Mouse (Mus musculus): ENCODE data around the gene Zfp128. TPM values are rescaled to one million over a fixed set of nuclear protein-coding genes. Genes with fewer than 3 reads are reported as not detected.

The Zfp128 gene
- 3.5 TPM in 2 replicates for polyA plus RNA-seq (2021; fragmentation: Nextera tagmentation)
- long read RNA-seq, experiment 1, transcript Zfp128-202 (4 exons, 3,834 nt), result major isoform, 9 of 11 reads
- long read RNA-seq, experiment 1, partial matches to known transcripts, result 2 of 11 reads
- long read RNA-seq, experiment 1, other reads (novel, unspliced or antisense), result 0 of 11 reads
- long read RNA-seq, experiment 2, transcript Zfp128-202 (4 exons, 3,834 nt), result major isoform, 32 of 35 reads
- long read RNA-seq, experiment 2, partial matches to known transcripts, result 1 of 35 reads
- long read RNA-seq, experiment 2, other reads (novel, unspliced or antisense), result 2 of 35 reads

GRCm38 (mm10) chr7:12880911-12881660 is at the start of gene Zfp128:
Zfp128 (plus strand) TSS chr7:12881177.

DNA sequence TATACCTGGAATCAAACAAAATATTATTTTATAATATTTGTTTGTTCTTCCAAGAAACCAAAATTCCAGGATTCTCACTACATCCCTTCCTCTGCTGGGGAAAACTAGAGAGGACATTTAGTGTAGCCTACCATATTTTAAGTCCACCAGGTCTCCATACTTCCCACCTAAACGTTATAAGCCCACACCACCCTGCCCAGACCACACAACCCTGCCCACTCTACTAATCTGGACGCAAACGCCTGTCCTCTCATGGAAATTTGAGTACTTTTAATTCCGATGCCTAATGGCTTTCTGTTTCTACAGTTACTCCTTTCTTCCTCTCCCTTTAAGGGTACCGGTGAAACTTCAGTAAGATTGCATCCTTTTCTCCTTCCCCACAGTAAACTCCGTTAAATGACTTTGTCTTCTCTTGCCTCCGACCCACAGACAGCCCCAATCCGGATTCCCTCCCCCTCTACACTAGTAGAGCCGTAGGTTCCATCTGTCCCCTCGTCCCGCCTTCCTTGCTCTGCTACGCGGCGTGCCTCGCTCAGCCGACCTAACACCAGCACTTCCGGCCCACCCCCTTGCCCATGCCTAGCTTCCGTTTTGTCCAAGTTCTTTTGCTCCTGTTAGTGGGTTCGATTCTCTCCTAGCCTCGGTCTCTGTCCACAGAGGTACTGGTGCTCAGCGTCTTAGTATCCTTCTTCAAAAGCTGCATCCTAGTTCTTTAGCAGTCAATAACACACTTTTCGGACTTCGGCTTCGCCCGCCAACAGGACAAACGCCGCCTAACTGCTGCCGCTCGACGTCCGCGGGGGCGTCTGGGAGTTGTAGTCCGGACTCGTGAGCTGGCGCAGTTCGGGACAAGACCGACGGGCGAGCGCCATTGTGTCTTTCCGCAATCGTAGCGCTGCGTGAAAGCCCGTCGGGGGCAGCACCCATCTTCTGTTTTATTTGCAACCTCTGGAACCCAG is 46.5 kb upstream of the Zfp128 start, which contains the start of gene Zfp110:
Zfp110 (plus strand) TSS at position 600 of the 959 bp plus-strand sequence.

GRCm38 (mm10) chr7:12897655-12898410 is 16.9 kb downstream of the Zfp128 start, which contains the start of gene Zscan22:
Zscan22 (plus strand) TSS chr7:12897815.

DNA sequence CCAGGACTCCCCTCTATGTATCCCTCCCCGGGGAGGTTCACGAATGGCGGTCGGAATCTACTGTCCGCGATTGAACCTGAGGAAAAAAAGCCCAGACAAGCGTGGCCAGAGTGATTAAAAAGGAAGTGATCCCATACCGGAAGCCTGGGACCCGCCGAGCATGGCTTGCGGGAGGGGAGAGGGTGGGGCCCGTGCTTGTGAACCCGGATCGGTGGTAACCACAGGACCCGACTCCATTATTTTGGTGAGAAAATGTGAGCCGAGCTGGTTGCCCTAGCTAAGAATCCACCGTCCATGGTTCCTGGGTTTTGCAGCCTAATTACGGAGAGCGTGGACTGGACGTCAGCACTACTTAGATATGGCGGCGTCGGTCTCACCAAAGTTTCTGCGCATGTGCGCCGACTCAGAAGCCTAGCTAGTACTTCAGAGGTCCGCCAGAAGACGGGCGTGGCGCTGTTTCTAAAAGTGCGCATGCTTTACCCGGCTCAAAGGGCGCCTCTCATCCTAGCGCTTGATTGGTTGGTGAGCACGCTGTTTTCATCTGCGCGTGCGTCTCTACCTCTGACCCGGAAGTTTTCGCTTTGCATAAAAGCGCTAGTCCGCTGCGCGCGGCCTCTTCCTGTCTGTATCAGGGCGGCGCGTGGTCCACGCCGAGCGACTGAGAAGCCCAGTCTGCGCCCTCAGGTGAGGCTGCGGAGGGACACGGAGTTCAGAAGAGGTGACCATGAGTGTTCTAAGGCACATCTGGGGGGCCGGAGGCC is 40.9 kb downstream of the Zfp128 start, which contains the start of gene Rps5:
Rps5 (plus strand) TSS at position 586 of the 761 bp plus-strand sequence.

DNA sequence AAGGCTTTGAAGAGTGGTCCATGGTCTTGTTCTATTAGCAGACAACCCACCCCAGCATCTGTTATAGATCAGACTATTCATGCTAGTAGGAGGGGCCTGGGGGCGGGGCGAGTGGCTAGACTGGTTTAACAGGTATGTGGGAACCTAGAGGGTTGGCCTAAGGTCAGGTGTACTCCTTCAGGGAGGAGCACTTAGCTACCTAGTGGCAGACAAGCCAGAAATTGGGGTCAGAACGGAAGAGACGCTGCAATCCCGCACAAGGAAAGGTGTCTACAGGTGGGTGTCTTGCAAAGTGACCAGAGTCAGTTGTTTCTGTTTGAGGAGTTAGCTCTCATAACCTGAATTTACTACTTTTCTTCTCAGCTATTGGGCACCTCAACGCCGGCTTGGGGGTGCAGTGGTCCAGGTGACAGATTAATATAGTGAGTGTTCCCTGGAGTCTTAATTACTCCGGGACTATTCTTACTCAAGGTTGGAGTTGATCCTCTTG is 46.3 kb downstream of the Zfp128 start, which contains the start of gene Rnf225:
Rnf225 (plus strand) TSS at position 226 of the 490 bp plus-strand sequence.

Other genes starting within 250 kb of the Zfp128 start
- gene Vmn2r54, start 240.9 kb upstream of the Zfp128 start, polyA plus RNA-seq (2021; fragmentation: Nextera tagmentation), result not detected in 2 replicates
- gene Vmn2r55, start 196.2 kb upstream of the Zfp128 start, polyA plus RNA-seq (2021; fragmentation: Nextera tagmentation), result not detected in 2 replicates
- not detected in 2 replicates for gene Vmn2r56, start 146.2 kb upstream of the Zfp128 start, polyA plus RNA-seq (2021; fragmentation: Nextera tagmentation)
- 8.7 and 8.8 TPM in 2 replicates for gene Zscan18, start 77.5 kb upstream of the Zfp128 start, polyA plus RNA-seq (2021; fragmentation: Nextera tagmentation)
- 7.9 and 9.7 TPM in 2 replicates for gene Zfp329, start 62.3 kb upstream of the Zfp128 start, polyA plus RNA-seq (2021; fragmentation: Nextera tagmentation)
- 8.4 and 8.5 TPM in 2 replicates for gene Zfp110, start 46.4 kb upstream of the Zfp128 start, polyA plus RNA-seq (2021; fragmentation: Nextera tagmentation)
- 11.5 and 11.8 TPM in 2 replicates for gene Zscan22, start 16.6 kb downstream of the Zfp128 start, polyA plus RNA-seq (2021; fragmentation: Nextera tagmentation)
- gene Rps5, start 41.1 kb downstream of the Zfp128 start, polyA plus RNA-seq (2021; fragmentation: Nextera tagmentation), result 627 and 629 TPM in 2 replicates
- gene Rnf225, start 46.2 kb downstream of the Zfp128 start, polyA plus RNA-seq (2021; fragmentation: Nextera tagmentation), result 0.39 TPM in 2 replicates
- 2.2 TPM in 2 replicates for gene Zfp324, start 84.7 kb downstream of the Zfp128 start, polyA plus RNA-seq (2021; fragmentation: Nextera tagmentation)
- 3.7 and 4.2 TPM in 2 replicates for gene Zfp446, start 96.7 kb downstream of the Zfp128 start, polyA plus RNA-seq (2021; fragmentation: Nextera tagmentation)
- gene Slc27a5, start 117.0 kb downstream of the Zfp128 start, polyA plus RNA-seq (2021; fragmentation: Nextera tagmentation), result 0.06 TPM in 1 of 2 replicates, not detected in the other
- gene Trim28, start 117.9 kb downstream of the Zfp128 start, polyA plus RNA-seq (2021; fragmentation: Nextera tagmentation), result 83.4 and 85.0 TPM in 2 replicates
- 8.1 and 9.6 TPM in 2 replicates for gene Zbtb45, start 128.9 kb downstream of the Zfp128 start, polyA plus RNA-seq (2021; fragmentation: Nextera tagmentation)
- 316 and 338 TPM in 2 replicates for gene Chmp2a, start 153.6 kb downstream of the Zfp128 start, polyA plus RNA-seq (2021; fragmentation: Nextera tagmentation)
- gene Ube2m, start 157.1 kb downstream of the Zfp128 start, polyA plus RNA-seq (2021; fragmentation: Nextera tagmentation), result 23.7 and 27.4 TPM in 2 replicates
- gene Mzf1, start 173.6 kb downstream of the Zfp128 start, polyA plus RNA-seq (2021; fragmentation: Nextera tagmentation), result 6.5 and 7.3 TPM in 2 replicates
- not detected in 2 replicates for gene Vmn1r85, start 214.0 kb downstream of the Zfp128 start, polyA plus RNA-seq (2021; fragmentation: Nextera tagmentation)
- not detected in 2 replicates for gene Vmn1r86, start 238.7 kb downstream of the Zfp128 start, polyA plus RNA-seq (2021; fragmentation: Nextera tagmentation)

All from layer of hippocampus, adult 6 months (tissue).